Mouse (Mus musculus) stomach, postnatal 0 days (tissue): ENCODE data around the gene Nr1d1. TPM values are rescaled to one million over a fixed set of nuclear protein-coding genes. Genes with fewer than 3 reads are reported as not detected.

Source experiments
- ATAC-seq: fragments of 200-750 bp; cut with Nextera tagmentation; 2 replicates; pipeline ENCODE4 v1.8.0; 2017; ENCODE audit not compliant: low FRiP score, low TSS enrichment
- DNase-seq: peaks from one replicate; pipeline ENCODE4 v3.0.0-alpha.2; 2016; ENCODE audit warnings: low spot score
- H3K27ac ChIP-seq: fragments of 300-500 bp; sonication (generic); replicated peaks from 2 replicates; pipeline ENCODE4 v1.5.1; 2014; ENCODE audit warnings: mild to moderate bottlenecking, control low read depth
- H3K27me3 ChIP-seq: fragments of 300-500 bp; sonication (generic); 2 replicates; pipeline ENCODE4 v1.6.1; 2014; ENCODE audit warnings: low read length; ENCODE audit not compliant: control insufficient read depth, insufficient read depth
- H3K36me3 ChIP-seq: fragments of 300-500 bp; sonication (generic); 2 replicates; pipeline ENCODE4 v1.6.1; 2014; ENCODE audit warnings: low read length, mixed read lengths; ENCODE audit not compliant: control insufficient read depth, insufficient read depth
- H3K4me1 ChIP-seq: fragments of 300-500 bp; sonication (generic); replicated peaks from 2 replicates; pipeline ENCODE4 v1.6.1; 2014; ENCODE audit warnings: antibody characterized with exemption; ENCODE audit not compliant: control insufficient read depth, insufficient read depth
- H3K4me2 ChIP-seq: fragments of 300-500 bp; sonication (generic); replicated peaks from 2 replicates; pipeline ENCODE4 v1.6.1; 2014; ENCODE audit warnings: low read depth, mild to moderate bottlenecking, control low read depth, moderate library complexity
- H3K4me3 ChIP-seq: fragments of 300-500 bp; sonication (generic); 2 replicates; pipeline ENCODE4 v1.5.1; 2014; ENCODE audit warnings: low read depth, low read length, control low read depth
- H3K9ac ChIP-seq: fragments of 300-500 bp; sonication (generic); 2 replicates; pipeline ENCODE4 v1.6.1; 2014; ENCODE audit warnings: mild to moderate bottlenecking, low read length, control low read depth, mixed read lengths
- H3K9me3 ChIP-seq: fragments of 300-500 bp; sonication (generic); 2 replicates; pipeline ENCODE4 v1.6.1; 2016; ENCODE audit warnings: low read length; ENCODE audit not compliant: control insufficient read depth
- CTCF ChIP-seq: IDR thresholded peaks from 2 replicates; pipeline ENCODE4 v1.5.1; 2016; ENCODE audit warnings: antibody characterized with exemption, low read depth, mild to moderate bottlenecking, moderate library complexity
- EP300 ChIP-seq: optimal IDR thresholded peaks from 2 replicates; pipeline ENCODE3; 2016; ENCODE audit warnings: antibody characterized with exemption
- WGBS: fragments of 180-500 bp; shearing (Covaris S2); extraction: QIAGEN DNeasy Blood & Tissue Kit; methylation state at CpG from one replicate; pipeline ENCODE4 v1.1.7; 2014; 5-methylcytosine and 5-hydroxymethylcytosine counted together
- polyA plus RNA-seq: library from polyadenylated mRNA; unstranded; fragments of >200 nt; fragmentation: Nextera tagmentation; extraction: Ambion mirVana; gene quantifications from 2 replicates; pipeline ENCODE4 v1.2.1, GENCODE M21; 2015

Nr1d1 gene
- polyA plus RNA-seq, 1 experiment from 2014 or later, result 7.9 TPM

- no peak for TF ChIP-seq CTCF
- TF ChIP-seq EP300, result no peak
- 78% methylated on average over 8 of the region's 8 CpGs for WGBS
- peaks cover 19% of the 10 kb centered on the region for H3K36me3 ChIP-seq
- no peak overlapping the region for H3K4me3 ChIP-seq
- H3K4me2 ChIP-seq, result 0 out of 2 replicates have a peak overlapping the region, but pooled peaks have one; percentile 8
- ATAC-seq (peak; percentile 45), DNase-seq (no peak)
- peak overlapping the region; percentile 74 for H3K27ac ChIP-seq
- peaks cover 8% of the 10 kb centered on the region; the same call in 1 of the 2 replicates for H3K4me1 ChIP-seq
- H3K27me3 ChIP-seq, result no peaks in the 10 kb centered on the region
- H3K9ac ChIP-seq, result no peak overlapping the region
- no peaks in the 10 kb centered on the region for H3K9me3 ChIP-seq
These were observed 11.7 kb downstream of the Nr1d1 start for GRCm38 (mm10) chr11:98763502-98763861.

GRCm38 (mm10) chr11:98762756-98763501 lies 12.2 kb downstream of the Nr1d1 start:
- Histone ChIP-seq H3K4me2 (0 out of 2 replicates have a peak overlapping the region, but pooled peaks have one; percentile 8), H3K4me1 (peaks cover 8% of the 10 kb centered on the region; the same call in 1 of the 2 replicates), H3K9ac (no peak overlapping the region), H3K27me3 (no peaks in the 10 kb centered on the region), H3K9me3 (no peaks in the 10 kb centered on the region), H3K36me3 (peaks cover 19% of the 10 kb centered on the region), H3K27ac (peak overlapping the region; percentile 74), H3K4me3 (no peak overlapping the region)
- TF ChIP-seq EP300, result no peak
- TF ChIP-seq CTCF, result peak; percentile 73
- DNase-seq, result peak; percentile 73
- 53% methylated on average over 17 of the region's 17 CpGs for WGBS
- peak; percentile 74 for ATAC-seq

- no peak for TF ChIP-seq EP300
- no peak for TF ChIP-seq CTCF
- Histone ChIP-seq H3K4me2 (no peak overlapping the region), H3K36me3 (peaks cover 25% of the 10 kb centered on the region), H3K27ac (0 out of 2 replicates have a peak overlapping the region, but pooled peaks have one; percentile 18), H3K9me3 (no peaks in the 10 kb centered on the region), H3K4me1 (peaks cover 8% of the 10 kb centered on the region; the same call in 1 of the 2 replicates), H3K9ac (no peak overlapping the region), H3K4me3 (no peak overlapping the region), H3K27me3 (no peaks in the 10 kb centered on the region)
- DNase-seq (no peak), ATAC-seq (no peak)
- 94% methylated on average over 4 of the region's 4 CpGs for WGBS
These were observed 13.2 kb downstream of the Nr1d1 start for GRCm38 (mm10) chr11:98761939-98762338.

GRCm38 (mm10) chr11:98756711-98757110 lies 18.4 kb downstream of the Nr1d1 start:
- no peak overlapping the region for H3K4me3 ChIP-seq
- TF ChIP-seq EP300, result no peak
- TF ChIP-seq CTCF, result no peak
- H3K4me1 ChIP-seq, result peaks cover 8% of the 10 kb centered on the region; the same call in 1 of the 2 replicates
- no peak for ATAC-seq
- no peaks in the 10 kb centered on the region for H3K9me3 ChIP-seq
- H3K27me3 ChIP-seq, result no peaks in the 10 kb centered on the region
- peaks cover 12% of the 10 kb centered on the region for H3K36me3 ChIP-seq
- DNase-seq, result no peak
- WGBS, result 82% methylated on average over 12 of the region's 12 CpGs
- no peak overlapping the region for H3K27ac ChIP-seq
- H3K9ac ChIP-seq, result no peak overlapping the region
- no peak overlapping the region for H3K4me2 ChIP-seq

GRCm38 (mm10) chr11:98755726-98756380 lies 19.3 kb downstream of the Nr1d1 start:
- no peaks in the 10 kb centered on the region for H3K27me3 ChIP-seq
- H3K4me3 ChIP-seq, result no peak overlapping the region
- 87% methylated on average over 6 of the region's 6 CpGs for WGBS
- DNase-seq (peak; percentile 16), ATAC-seq (no peak)
- peaks cover 16% of the 10 kb centered on the region for H3K4me1 ChIP-seq
- H3K9ac ChIP-seq, result no peak overlapping the region
- no peak overlapping the region for H3K27ac ChIP-seq
- H3K4me2 ChIP-seq, result no peak overlapping the region
- no peaks in the 10 kb centered on the region for H3K9me3 ChIP-seq
- H3K36me3 ChIP-seq, result peaks cover 12% of the 10 kb centered on the region
- TF ChIP-seq EP300, result no peak
- TF ChIP-seq CTCF, result no peak
